Mouse (Mus musculus) left cerebral cortex, adult 2 months (tissue): Measurements from ENCODE around the gene Ociad2. TPM values are rescaled to one million over a fixed set of nuclear protein-coding genes. Genes with fewer than 3 reads are reported as not detected.

Source experiments
- DNase-seq, 2 experiments: peaks; one replicate each; pipeline ENCODE4 v3.0.0; 2021 to 2022; ENCODE audit warnings: low spot score in 2 of 2, mixed read lengths in 1 of 2; ENCODE audit errors: extremely low spot score in 1 of 2
- H3K27ac ChIP-seq: fragments of 200-600 bp; 2 replicates; pipeline ENCODE4 v1.8.1; 2022
- H3K4me3 ChIP-seq: fragments of 200-600 bp; 2 replicates; pipeline ENCODE4 v1.8.1; 2022
- CTCF ChIP-seq: fragments of 200-600 bp; IDR thresholded peaks from 2 replicates; pipeline ENCODE4 v1.8.1; 2022; ENCODE audit warnings: antibody characterized with exemption, mild to moderate bottlenecking, moderate library complexity
- intact Hi-C: fragments of 180-260 bp; cut with DNase I; formaldehyde crosslinking; loops from one replicate; pipeline ENCODE4 v1.15.1; 2025
- total RNA-seq, 2 experiments: library from RNA; stranded (reverse); gene quantifications; 2 replicates each; pipeline ENCODE4 v1.2.3; 2021

The Ociad2 gene
- total RNA-seq, 2 experiments from 2014 or later, result 114 to 137 TPM

DNA sequence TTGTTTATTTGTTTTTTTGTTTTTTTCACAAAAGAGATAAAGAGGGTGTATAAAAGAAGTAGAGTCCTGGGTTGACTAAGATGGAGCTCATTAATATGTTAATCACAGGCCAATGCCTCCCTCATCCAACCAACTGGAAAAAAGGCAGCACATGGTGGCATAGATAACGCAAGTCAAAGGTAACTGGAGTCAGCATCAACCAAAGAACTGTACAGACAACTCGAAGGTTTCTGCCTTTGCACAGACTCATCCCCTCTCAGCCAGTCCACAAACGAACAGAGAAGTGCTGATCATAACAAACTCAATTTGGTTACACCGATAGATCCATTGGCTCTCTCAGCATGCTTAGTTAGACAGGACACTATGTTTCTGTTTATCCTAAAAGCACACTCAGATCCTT lies 67.7 kb downstream of the Ociad2 start:
- Histone ChIP-seq H3K4me3 (no peak overlapping the region), H3K27ac (no peak overlapping the region)
- intact Hi-C loops, result no loop called here
- TF ChIP-seq CTCF, result no peak
- no peak for DNase-seq

Other genes with a start within 250 kb of the Ociad2 start
- 10 to 100 TPM; 62.7 to 81.6 TPM for gene Fryl, start 84.4 kb downstream of the Ociad2 start, total RNA-seq
- gene Ociad1, start 48.2 kb downstream of the Ociad2 start, total RNA-seq, result 100 to 1,000 TPM; 450 to 470 TPM
- 1 to 10 TPM; 1.6 to 1.9 TPM for gene Cwh43, start 65.0 kb upstream of the Ociad2 start, total RNA-seq
- 100 to 1,000 TPM; 122 to 125 TPM for gene Dcun1d4, start 140.0 kb upstream of the Ociad2 start, total RNA-seq